Mouse (Mus musculus) heart, adult 2 months (tissue): ENCODE data around the gene Heg1. TPM values are rescaled to one million over a fixed set of nuclear protein-coding genes. Genes with fewer than 3 reads are reported as not detected.
A peak's percentile ranks its signal among the peaks of the same experiment; 100 is the strongest.

Experiments
- DNase-seq, 2 experiments: peaks; one replicate each; pipeline ENCODE4 v3.0.0; 2021
- H3K27ac ChIP-seq: fragments of 200-600 bp; 2 replicates; pipeline ENCODE4 v1.8.1; 2022
- H3K27me3 ChIP-seq: fragments of 200-500 bp; 2 replicates; pipeline ENCODE4 v1.6.1; 2012; ENCODE audit warnings: mild to moderate bottlenecking, low read length, inconsistent platforms, mixed read lengths; ENCODE audit not compliant: control insufficient read depth, insufficient read depth
- H3K36me3 ChIP-seq: fragments of 200-500 bp; 2 replicates; pipeline ENCODE4 v1.6.1; 2012; ENCODE audit warnings: low read length, inconsistent platforms; ENCODE audit not compliant: control insufficient read depth, insufficient read depth
- H3K4me1 ChIP-seq: fragments of 200-500 bp; 2 replicates; pipeline ENCODE4 v1.6.1; 2011; ENCODE audit warnings: low read length; ENCODE audit not compliant: control insufficient read depth, insufficient read depth
- H3K4me3 ChIP-seq: fragments of 200-600 bp; 2 replicates; pipeline ENCODE4 v1.8.1; 2022
- H3K79me2 ChIP-seq: fragments of 200-500 bp; replicated peaks from 2 replicates; pipeline ENCODE4 v1.6.1; 2012; ENCODE audit warnings: mild to moderate bottlenecking, inconsistent platforms, low read length, moderate library complexity, mixed read lengths; ENCODE audit not compliant: control insufficient read depth, insufficient read depth
- H3K9ac ChIP-seq: fragments of 200-500 bp; 2 replicates; pipeline ENCODE4 v1.6.1; 2012; ENCODE audit warnings: low read depth, mild to moderate bottlenecking, control low read depth, inconsistent platforms, low read length, mixed read lengths
- CTCF ChIP-seq: fragments of 200-600 bp; IDR thresholded peaks from 2 replicates; pipeline ENCODE4 v1.8.1; 2022; ENCODE audit warnings: antibody characterized with exemption, mild to moderate bottlenecking, moderate library complexity
- EP300 ChIP-seq: fragments of 200-500 bp; IDR thresholded peaks from 2 replicates; pipeline ENCODE4 v1.6.1; 2011; ENCODE audit warnings: low read depth, low read length, control low read depth; ENCODE audit not compliant: insufficient read depth
- POLR2A ChIP-seq: fragments of 200-500 bp; IDR thresholded peaks from 2 replicates; pipeline ENCODE4 v1.6.1; 2011; ENCODE audit warnings: mild to moderate bottlenecking, low read depth, low read length, control low read depth; ENCODE audit not compliant: insufficient read depth
- WGBS: fragments of 180-500 bp; shearing (Covaris S2); methylation state at CpG from one replicate; pipeline ENCODE4 v1.1.7; 2018; 5-methylcytosine and 5-hydroxymethylcytosine counted together
- intact Hi-C: fragments of 180-260 bp; cut with DNase I; formaldehyde crosslinking; loops from one replicate; pipeline ENCODE4 v1.15.1; 2025
- polyA plus RNA-seq: library from polyadenylated mRNA; depleted of rRNA; stranded (reverse); fragments of >200 nt; gene quantifications from 2 replicates; pipeline ENCODE4 v1.2.3, GENCODE M21; 2012
- total RNA-seq, 2 experiments: library from RNA; stranded (reverse); gene quantifications; 2 replicates each; pipeline ENCODE4 v1.2.3; 2021

The Heg1 gene
- total and polyA plus RNA-seq, 3 experiments: 60.6 to 148 (median 126) TPM

DNA sequence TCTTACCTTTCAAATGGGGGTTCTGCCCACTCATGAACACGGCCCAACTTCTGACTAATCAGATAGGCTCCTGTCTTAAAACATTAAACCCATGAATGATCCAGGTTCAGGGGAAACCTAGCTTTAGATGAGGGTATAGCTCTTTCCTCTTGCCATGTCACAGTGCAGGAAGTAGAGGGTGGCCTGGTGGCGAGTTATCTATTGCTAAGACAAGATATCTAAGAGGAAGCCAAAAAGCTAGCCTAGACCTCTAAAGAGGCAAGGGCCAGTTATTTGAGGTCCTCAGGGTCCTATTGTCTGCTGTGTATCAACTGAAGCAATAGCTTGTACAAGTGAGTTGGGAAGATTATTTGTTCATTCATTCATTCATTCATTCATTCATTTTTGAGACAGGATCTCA is 15.7 kb upstream of the Heg1 start:
- WGBS: 82% methylated on average over 2 of the region's 2 CpGs
- DNase-seq: no peak
- peaks cover 10% of the 10 kb centered on the region for H3K4me1 ChIP-seq
- H3K27ac ChIP-seq: no peak overlapping the region
- TF ChIP-seq EP300 (no peak), CTCF (no peak), POLR2A (no peak)
- H3K4me3 ChIP-seq: no peak overlapping the region
- no peaks in the 10 kb centered on the region for H3K36me3 ChIP-seq
- H3K79me2 ChIP-seq: no peaks in the 10 kb centered on the region
- no peak overlapping the region for H3K9ac ChIP-seq
- no peaks in the 10 kb centered on the region for H3K27me3 ChIP-seq
- intact Hi-C loops: no loop called here

DNA sequence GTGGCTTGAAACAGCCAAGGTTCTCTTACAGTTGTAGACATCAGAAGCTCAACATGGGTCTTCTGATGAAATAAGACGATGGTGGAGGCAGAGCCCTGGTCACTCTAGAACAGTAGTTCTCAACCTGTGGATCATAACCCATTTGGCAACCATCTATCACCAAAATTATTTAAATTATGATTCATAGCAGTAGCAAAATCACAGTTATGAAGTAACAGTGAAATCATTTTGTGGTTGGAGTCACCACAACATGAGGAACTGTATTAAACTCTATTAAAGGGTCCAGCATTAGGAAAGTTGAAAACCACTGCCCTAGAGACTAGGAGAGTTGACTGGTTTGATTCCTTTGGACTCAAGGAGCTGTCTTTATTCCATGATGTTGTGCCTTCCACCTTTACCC is 15.1 kb upstream of the Heg1 start:
- intact Hi-C loops: no loop called here
- H3K79me2 ChIP-seq: no peaks in the 10 kb centered on the region
- TF ChIP-seq EP300: no peak
- no peak for TF ChIP-seq POLR2A
- TF ChIP-seq CTCF: no peak
- no peak overlapping the region for H3K9ac ChIP-seq
- H3K27ac ChIP-seq: no peak overlapping the region
- no peaks in the 10 kb centered on the region for H3K27me3 ChIP-seq
- H3K4me3 ChIP-seq: no peak overlapping the region
- no peaks in the 10 kb centered on the region for H3K36me3 ChIP-seq
- no peak for DNase-seq
- peaks cover 12% of the 10 kb centered on the region for H3K4me1 ChIP-seq
- WGBS: 84% methylated on average over 1 of the region's 1 CpGs

DNA sequence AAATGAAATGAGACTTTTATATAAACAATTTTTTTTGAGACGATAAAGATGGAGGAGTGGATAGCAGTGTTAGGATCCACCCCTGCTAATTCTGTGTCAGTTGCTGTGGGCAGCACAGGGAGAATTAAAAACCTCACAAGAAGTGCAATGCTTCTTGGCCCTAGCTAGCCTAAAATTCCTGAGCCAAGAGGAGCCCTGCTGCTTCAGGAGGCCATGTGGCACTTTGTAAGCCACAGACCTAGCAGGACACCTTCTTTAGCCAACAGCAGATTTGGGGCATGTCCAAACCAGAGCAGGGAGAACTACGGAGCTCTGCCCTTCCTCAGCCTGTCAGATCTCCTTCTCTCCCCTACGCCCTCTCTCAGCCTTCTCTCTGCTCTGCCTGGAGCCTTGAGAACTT is 13.8 kb upstream of the Heg1 start:
- Histone ChIP-seq H3K27me3 (no peaks in the 10 kb centered on the region), H3K27ac (peak overlapping the region; percentile 40), H3K9ac (peak overlapping the region; percentile 31; the same call in 1 of the 2 replicates), H3K4me3 (no peak overlapping the region), H3K79me2 (no peaks in the 10 kb centered on the region), H3K36me3 (no peaks in the 10 kb centered on the region), H3K4me1 (peaks cover 15% of the 10 kb centered on the region)
- TF ChIP-seq POLR2A (no peak), CTCF (no peak), EP300 (0 out of 2 replicates have a peak, but pooled peaks have one; percentile 47)
- WGBS: 53% methylated on average over 3 of the region's 3 CpGs
- DNase-seq: peak; percentile 31 to 57
- intact Hi-C loops: no loop called here

DNA sequence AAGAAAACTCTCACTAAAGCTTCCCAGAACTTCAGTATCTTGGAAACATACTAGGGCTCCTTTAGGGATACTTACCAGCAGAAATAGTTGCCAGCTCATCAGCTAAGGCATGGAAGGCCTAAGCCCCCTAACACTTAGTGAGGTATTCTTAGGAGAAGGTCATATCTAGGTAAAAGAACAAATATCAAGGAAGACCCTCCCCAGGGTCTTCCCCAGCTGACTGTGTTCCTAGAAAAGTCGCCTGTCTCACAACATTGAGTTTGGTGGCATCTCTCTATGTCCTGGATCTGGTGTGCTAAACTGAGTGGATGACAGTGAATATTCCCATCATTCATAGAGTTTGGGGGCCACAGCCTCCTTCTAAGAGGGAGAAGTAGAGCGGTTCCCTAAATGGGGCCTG is 13.2 kb upstream of the Heg1 start:
- H3K4me3 ChIP-seq: no peak overlapping the region
- no peak for DNase-seq
- WGBS: 97% methylated on average over 2 of the region's 2 CpGs
- peaks cover 19% of the 10 kb centered on the region for H3K4me1 ChIP-seq
- intact Hi-C loops: no loop called here
- H3K9ac ChIP-seq: no peak overlapping the region
- H3K27me3 ChIP-seq: no peaks in the 10 kb centered on the region
- 0 out of 2 replicates have a peak, but pooled peaks cover 2% of the 10 kb centered on the region for H3K36me3 ChIP-seq
- TF ChIP-seq CTCF (no peak), POLR2A (no peak), EP300 (no peak)
- peak overlapping the region; percentile 40 for H3K27ac ChIP-seq
- no peaks in the 10 kb centered on the region for H3K79me2 ChIP-seq

DNA sequence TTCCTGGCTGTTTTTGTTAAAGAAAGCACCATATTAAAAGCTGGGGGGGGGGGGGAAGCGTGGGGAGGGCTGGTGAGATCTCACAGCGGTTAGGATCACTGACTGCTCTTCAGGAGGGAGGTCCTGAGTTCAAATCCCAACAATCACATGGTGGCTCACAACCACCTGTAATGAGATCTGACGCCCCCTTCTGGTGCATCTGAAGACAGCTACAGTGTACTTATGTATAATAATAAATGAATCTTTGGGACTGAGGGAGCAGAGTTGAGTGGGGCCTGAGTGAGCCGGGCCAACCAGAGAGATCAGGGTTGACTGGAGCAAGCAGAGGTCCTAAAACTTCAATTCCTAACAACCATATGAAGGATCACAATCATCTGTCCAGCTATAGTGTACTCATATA is 12.0 kb upstream of the Heg1 start:
- DNase-seq: no peak
- no peaks in the 10 kb centered on the region for H3K79me2 ChIP-seq
- H3K4me1 ChIP-seq: peaks cover 24% of the 10 kb centered on the region
- H3K27me3 ChIP-seq: no peaks in the 10 kb centered on the region
- WGBS: 92% methylated on average over 4 of the region's 4 CpGs
- H3K36me3 ChIP-seq: peaks cover 9% of the 10 kb centered on the region
- no peak overlapping the region for H3K27ac ChIP-seq
- H3K4me3 ChIP-seq: no peak overlapping the region
- H3K9ac ChIP-seq: no peak overlapping the region
- no peak for TF ChIP-seq POLR2A
- peak; percentile 40 for TF ChIP-seq CTCF
- TF ChIP-seq EP300: no peak
- intact Hi-C loops: no loop called here

DNA sequence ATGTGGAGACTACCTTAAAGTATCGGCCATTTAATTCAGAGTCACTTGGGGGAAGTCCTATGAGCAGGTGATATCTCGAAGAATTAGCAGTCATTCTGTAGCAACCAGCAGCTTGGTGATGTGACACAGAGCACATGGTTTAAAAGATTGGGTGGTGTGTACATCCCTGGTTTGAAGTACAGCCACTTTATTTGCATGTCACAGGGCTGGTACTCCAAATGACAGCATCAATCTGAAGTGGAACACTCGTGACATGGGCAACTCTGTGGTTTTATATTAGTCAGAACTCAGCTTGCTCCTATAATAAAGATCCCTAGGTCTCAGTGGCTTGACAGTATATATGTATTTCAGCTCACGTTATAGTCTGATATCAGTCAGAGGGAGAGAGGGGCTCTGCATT is 11.5 kb upstream of the Heg1 start:
- Histone ChIP-seq H3K4me1 (peaks cover 28% of the 10 kb centered on the region), H3K4me3 (no peak overlapping the region), H3K27me3 (no peaks in the 10 kb centered on the region), H3K27ac (no peak overlapping the region), H3K36me3 (peaks cover 9% of the 10 kb centered on the region), H3K79me2 (no peaks in the 10 kb centered on the region), H3K9ac (no peak overlapping the region)
- 90% methylated on average over 4 of the region's 4 CpGs for WGBS
- DNase-seq: no peak
- no peak for TF ChIP-seq CTCF
- no peak for TF ChIP-seq POLR2A
- no peak for TF ChIP-seq EP300
- intact Hi-C loops: no loop called here
